Mouse (Mus musculus) erythroblast, adult 5-6 weeks (primary cell): ENCODE measurements around the gene Dock6. TPM values are rescaled to one million over a fixed set of nuclear protein-coding genes. Genes with fewer than 3 reads are reported as not detected.
"Not testable (repeated sequence)": the region's sequence is repeated elsewhere in the genome, so short reads cannot be mapped to it uniquely, and the experiment has no call there.

ENCODE experiments used
- ATAC-seq: replicated peaks from 2 replicates; pipeline ENCODE4 v1.8.0; 2016; ENCODE audit warnings: moderate number of reproducible peaks, mild to moderate bottlenecking, moderate TSS enrichment, inconsistent platforms; ENCODE audit not compliant: poor library complexity, low FRiP score, severe bottlenecking
- total RNA-seq, 2 experiments: library from RNA; stranded (forward) in 1 of 2; stranded (reverse) in 1 of 2; fragments of 150-400 nt in 1 of 2; fragments of 200-764, 138-1000 nt in 1 of 2; gene quantifications; 2 replicates each; pipeline versions ENCODE4 v1.2.3 to v1.2.4; 2015 to 2017; ENCODE audit warnings: low replicate concordance in 2 of 2

Gene Dock6
- total RNA-seq (2015; ENCODE audit: low replicate concordance): not detected in 2 replicates
- total RNA-seq (2017; ENCODE audit: low replicate concordance): not detected in 2 replicates

- ATAC-seq: peak; percentile 42
Measured at GRCm38 (mm10) chr9:21852128-21853091, at the start of gene Dock6. Gene Dock6, minus strand, starts transcription at chr9:21852635.

DNA sequence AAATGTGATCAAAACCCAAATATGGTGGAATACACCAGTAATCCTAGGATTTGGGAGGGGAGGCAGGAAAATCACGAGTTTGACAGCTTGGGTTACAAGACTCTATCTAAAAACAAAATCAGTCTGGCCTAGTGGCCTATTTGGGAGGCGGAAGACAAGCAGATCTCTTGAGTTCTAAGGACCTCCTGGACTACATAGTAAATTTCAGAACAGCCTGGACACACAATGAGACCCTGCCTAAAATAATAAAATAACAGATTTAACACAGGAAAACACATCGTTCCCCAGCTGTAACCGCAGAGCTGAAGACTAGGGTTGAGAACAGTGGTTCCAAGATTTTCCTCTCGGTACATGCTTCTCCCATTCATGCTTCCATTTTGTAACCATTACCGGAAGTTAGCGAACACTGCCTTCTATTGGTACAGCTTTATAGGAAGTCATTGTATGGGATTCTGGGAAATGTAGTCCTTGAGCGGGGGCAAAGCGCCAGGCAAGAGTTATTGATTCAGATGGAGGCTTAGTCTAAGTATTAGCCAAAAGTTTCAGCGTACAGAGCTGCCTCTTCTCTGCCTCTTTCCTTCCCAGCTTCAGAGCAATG, 48.9 kb upstream of the Dock6 start:
- no peak for ATAC-seq

DNA sequence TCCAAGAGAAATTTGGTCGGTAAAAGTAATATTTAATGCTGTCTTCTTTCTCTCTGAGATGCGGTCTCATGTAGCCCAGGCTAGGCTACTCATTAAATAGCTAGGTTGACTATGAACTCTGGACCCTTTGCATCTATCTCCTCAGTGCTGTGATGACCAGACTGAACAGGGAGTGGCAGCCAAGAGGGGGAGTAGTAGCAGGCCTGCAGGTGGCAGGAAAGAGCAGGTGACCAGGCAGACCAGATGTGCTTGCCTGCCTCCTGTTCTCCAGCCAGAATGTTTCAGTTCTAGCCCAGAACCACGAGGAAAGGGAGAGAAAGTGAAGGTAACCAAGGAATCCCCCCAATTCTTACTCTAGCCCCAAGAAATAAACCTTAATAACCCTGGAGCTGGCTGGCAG, 36.8 kb upstream of the Dock6 start:
- no peak for ATAC-seq

- ATAC-seq: no peak
Measured at GRCm38 (mm10) chr9:21876601-21877000, 24.2 kb upstream of the Dock6 start.

- no peak for ATAC-seq
Measured at GRCm38 (mm10) chr9:21872204-21872603, 19.8 kb upstream of the Dock6 start.

DNA sequence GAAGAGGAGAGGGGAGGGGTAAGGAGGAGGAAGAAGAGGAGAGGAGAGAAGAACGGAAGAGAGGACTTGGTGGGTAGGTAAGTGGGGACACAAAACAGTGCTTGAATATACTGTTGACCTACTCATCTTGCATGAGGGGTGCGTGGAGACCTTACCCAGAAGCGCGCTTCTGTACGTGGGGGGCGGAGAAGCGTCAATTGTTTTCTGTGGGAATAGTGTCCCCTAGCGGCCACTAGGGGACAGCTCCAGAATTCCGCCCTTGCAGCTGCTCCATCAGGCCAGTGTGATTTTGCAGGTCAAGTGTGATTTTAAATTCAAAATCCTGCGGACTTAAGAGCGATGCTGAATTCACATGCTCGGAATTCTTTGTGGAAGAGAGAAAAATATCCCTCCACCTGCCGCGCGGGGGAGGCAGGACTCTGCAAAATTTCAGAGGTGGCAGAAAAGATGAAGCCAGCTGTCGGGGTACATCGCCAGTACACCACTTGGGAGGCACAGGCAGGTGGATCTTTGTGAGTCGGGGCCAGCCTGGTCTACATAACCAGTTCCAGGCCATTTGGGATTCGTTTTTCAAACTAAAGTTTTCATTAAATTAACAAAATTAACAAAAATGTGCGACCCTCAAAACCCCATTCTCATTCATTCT, 18.6 kb upstream of the Dock6 start:
- no peak for ATAC-seq

GRCm38 (mm10) chr9:21869290-21869689, 16.9 kb upstream of the Dock6 start:
- not testable (repeated sequence) for ATAC-seq

DNA sequence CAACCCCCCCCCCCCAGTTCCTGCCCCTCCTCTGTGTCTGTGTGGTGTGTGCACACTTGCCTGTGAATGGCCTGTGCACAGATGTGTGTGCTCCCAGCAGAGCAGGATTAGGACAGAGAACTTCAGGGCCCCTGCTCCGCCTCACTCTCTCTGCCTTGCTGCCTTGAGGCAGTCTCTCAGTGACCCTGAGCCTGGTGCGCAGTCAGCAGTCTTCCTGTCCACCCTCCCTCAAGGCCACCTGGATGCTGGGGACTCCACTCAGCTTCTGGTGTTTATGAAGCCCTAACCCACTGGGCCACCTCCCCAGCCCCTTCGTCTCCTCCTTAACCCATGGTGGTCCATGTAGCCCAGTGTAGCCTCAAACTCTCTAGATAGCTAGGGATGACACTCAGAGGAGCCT, 15.3 kb upstream of the Dock6 start:
- ATAC-seq: no peak

- ATAC-seq: no peak
Measured at GRCm38 (mm10) chr9:21866641-21867040, 14.2 kb upstream of the Dock6 start.

GRCm38 (mm10) chr9:21865673-21866398, 13.4 kb upstream of the Dock6 start:
- ATAC-seq: no peak

GRCm38 (mm10) chr9:21862181-21862580, 9.7 kb upstream of the Dock6 start:
- ATAC-seq: no peak

GRCm38 (mm10) chr9:21860349-21860748, 7.9 kb upstream of the Dock6 start:
- not testable (repeated sequence) for ATAC-seq

DNA sequence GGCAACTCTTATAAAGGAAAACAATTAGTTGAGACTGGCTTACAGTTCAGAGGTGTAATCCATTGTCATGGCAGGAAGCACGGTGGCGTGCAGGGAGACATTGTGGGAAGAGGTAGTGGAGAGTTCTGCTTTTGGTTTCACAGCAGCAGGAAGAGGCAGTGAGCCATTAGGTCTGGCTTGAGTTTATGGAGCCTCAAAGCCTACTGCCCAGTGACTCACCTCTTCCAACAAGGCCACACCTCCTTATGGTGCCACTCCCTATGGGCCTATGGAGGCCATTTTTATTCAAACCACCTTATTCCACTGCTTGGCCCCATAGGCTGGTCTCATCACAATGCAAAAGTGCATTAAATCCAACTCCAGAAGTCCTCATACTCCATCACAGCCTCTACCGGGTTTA, 7.2 kb upstream of the Dock6 start:
- no peak for ATAC-seq

GRCm38 (mm10) chr9:21858084-21858483, 5.6 kb upstream of the Dock6 start:
- no peak for ATAC-seq

GRCm38 (mm10) chr9:21857501-21857900, 5.1 kb upstream of the Dock6 start:
- ATAC-seq: no peak

GRCm38 (mm10) chr9:21854894-21855293, 2.5 kb upstream of the Dock6 start:
- no peak for ATAC-seq

- no peak for ATAC-seq
Measured at GRCm38 (mm10) chr9:21853961-21854360, 1.5 kb upstream of the Dock6 start.

GRCm38 (mm10) chr9:21851084-21851483, 1.4 kb downstream of the Dock6 start:
- no peak for ATAC-seq

DNA sequence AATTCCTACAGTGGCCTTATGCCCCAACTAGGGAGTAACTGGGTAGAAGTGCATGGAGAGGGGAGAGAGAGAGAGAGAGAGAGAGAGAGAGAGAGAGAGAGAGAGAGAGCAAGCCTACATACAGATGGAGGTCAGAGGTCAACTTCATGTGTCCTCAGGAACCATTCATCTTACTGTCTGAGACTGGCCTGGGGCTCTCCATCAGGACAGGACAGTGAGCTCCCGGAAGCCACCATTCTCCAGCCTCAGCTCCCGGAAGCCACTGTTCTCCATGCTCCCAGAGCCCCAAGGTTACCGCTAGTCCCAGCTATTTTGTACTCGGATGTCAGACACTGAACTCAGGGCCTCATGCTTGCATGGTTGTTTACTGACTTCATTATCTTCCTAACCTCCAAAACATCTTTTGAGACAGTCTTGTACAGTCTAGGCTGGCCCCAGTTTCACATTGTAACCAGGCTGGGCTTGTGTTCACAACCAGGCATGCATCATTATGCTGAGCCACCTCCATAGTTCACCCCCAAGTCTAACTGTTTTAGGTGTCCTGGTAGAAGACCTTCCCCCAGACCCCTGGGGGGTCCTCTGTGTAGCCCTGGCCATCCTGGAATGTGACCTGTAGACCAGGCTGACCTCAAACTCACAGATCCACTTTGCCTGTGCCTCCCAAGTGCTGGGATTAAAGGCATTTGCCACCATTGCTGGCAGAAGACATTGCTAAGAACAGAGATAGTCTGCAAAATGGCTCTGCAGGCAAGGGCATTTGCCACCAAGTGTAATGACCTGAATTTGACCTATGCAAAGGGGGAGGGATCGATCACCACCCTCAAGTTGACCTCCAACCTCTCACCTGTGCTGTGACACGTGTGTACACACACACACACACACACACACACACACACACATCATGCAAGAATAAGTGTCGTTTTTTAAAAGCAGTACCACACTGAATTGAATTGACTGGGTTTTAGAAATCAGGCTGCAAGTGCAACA, 2.5 kb downstream of the Dock6 start:
- ATAC-seq: no peak
